Mouse (Mus musculus): Measurements from ENCODE around the gene Pitpnm3.

Gene Pitpnm3

DNA sequence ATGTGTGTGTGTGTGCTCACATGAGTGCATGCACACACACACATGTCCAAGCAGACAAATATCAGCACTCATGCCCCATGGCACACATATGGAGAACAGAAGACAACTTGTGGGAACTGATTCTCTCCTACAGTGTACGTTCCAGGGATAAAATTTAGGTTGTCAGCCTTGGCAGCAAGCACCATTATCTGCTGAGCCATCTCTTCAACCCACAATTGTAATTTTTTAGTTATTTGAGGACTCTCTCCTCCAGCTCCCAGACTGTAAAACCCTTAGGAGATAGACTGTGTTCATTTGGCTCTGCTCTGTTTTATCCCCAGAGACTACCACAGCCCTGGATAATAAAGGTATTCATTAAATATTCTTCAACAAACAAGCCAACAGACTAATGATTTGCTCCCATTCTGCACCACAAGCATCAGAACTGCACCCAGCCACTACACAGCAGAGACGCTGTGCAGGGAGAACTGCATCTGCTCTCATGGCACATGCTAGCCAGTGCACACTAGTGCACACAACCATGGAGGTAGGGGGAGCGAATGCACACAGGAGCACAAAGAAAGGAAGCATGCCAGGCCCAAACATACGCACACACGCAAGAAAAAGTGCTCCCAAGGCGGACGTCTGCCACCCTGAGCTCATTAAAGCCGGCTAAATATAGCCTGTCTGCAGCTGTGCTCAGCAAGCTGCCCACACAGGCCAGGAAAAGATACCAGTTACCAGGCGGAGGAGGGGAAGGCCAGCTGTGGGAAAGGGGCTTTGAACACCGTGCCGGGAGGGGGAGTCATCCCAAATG is 49.1 kb downstream of the Pitpnm3 start:
- no peak for DNase-seq

DNA sequence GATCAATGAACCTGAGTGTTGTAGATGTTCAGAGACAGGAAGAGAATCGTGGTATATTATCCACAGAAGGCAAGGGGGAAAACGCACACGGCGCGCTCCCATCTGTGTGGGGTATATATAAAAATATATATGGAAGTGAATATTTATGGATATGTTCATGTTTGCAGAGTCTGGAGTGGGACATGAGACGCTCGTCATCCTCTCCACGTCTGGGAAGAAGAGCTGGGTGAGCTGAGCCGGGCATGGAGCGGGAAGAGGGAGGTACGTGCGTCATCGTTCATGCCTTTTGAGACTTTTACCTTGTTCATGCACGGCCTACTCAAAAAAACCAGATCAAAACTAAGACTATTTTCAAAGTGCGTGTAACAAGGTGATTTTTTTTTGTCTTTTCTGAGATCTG is 51.2 kb downstream of the Pitpnm3 start:
- no peak for DNase-seq

DNA sequence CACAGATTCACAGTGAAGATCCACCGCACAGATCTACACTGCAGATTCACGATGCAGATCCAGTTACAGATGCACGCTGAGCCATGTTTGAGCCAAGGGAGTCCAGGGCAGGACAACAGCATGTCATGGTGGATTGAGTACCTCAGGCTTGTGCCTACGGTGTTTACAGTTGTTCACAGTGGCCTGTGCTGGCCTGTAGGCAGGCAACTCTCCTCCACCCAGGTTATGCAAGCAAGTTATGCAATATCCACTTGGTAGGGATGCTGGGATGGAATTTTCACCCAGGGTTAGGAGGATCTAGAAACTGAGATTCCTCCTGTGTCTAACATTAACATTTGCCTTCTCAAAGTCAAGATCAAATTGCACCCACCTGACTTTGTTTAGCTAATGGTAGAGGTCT is 53.0 kb downstream of the Pitpnm3 start:
- no peak for DNase-seq

DNA sequence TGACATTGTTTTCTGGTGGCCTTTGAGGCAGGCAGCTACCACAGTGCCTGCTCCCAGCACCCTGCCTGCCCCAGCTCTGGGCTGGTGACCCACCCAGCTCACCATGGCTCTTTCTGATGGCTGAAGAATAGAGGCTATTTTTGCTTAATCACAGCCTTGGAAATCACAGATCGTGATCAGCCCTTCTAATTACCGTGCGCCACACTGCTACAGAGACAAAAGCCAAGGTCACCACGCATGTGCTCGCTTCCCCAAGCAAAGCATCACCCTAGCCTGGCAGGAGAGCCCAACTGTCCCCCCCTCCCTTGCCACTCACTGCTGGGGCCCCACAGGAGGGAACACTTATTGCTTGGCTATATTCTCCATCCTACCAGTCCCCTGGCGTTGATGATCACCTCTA is 55.1 kb downstream of the Pitpnm3 start:
- no peak for DNase-seq

DNA sequence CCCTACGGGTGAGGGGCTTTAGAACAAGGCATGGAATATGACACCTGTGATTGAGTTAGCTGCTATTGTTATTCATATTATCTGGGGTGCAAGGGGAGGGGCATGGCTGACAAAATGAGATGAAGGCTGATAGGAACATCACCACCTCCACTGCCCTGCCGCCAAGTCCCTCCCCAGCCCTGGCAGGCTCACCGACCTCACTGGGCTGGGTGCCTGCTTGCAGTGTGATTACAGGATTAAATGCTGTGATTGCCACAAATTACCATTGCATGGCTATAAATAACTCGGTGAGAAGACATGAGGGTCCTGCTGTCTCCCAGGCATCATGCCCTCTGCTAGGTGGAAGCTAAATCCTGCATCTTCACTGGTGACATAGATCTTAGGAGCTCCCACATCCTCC is 56.9 kb downstream of the Pitpnm3 start:
- peak; percentile 73 for DNase-seq

DNA sequence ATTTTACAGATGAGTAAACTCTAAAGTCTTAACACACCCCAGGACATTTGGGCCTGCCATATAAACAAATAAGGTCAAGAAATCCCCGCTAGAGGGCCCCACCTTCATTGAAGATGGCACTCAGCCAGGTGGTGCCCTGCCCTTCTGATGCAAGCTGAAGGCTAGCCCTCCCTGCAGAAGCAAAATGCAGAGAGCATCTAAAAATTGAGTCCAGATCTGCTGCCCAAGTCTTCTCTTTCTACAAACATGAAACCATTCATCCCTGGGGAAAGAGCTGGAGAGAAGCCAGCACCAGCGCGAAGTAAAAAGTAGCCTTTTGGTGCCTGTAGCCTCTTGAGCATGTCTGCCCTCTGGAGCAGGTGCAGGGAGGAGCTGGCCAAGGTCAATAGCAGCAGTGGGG is 57.5 kb downstream of the Pitpnm3 start:
- DNase-seq, result peak; percentile 30

DNA sequence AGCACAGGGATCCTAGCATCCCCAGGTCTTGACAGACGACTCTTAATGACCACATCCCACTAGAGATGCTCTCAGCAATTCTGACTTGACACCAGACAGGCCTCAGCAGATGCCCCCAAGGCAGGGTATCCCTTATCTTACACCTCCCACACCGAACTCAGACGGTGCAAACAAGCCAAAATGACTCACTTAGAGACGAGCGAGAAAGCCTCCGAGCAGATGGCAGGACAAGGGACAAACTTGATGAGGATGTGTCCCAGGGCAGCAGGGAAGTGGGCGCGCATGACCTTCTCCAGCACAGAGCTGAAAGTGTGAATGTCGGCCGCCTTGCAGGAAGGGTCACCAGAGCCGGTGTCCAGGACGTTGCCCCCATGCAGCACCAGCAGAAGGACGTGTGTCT is 61.3 kb downstream of the Pitpnm3 start:
- no peak for DNase-seq

DNA sequence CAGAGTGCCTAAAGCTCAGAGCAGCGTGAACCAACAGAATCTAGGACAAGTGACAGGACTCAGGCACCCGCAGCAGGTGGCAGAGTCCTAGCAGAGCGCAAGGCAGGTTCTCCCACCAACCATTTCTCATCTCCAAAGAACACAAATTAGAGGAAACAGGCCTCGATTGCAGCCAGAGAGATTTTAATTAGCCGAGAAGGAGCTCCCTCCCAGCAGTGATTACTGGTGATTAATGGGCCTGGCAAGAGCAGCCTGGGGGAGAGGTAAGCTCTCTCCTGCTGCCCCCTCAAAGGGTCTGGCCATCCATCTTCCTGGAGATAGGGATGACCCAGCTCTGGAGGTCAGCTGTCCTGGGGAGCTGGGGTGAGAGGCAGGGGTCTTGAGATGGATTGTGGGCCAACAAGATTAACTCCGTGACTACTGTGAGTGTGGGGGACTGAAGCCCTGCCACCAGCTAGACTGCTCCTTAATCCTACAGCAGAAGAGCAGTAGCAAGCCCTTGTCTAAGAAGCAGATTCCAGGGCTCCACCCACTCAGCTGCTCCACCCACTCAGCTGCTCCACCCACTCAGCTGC is 63.2 kb downstream of the Pitpnm3 start:
- DNase-seq, result peak; percentile 24

DNA sequence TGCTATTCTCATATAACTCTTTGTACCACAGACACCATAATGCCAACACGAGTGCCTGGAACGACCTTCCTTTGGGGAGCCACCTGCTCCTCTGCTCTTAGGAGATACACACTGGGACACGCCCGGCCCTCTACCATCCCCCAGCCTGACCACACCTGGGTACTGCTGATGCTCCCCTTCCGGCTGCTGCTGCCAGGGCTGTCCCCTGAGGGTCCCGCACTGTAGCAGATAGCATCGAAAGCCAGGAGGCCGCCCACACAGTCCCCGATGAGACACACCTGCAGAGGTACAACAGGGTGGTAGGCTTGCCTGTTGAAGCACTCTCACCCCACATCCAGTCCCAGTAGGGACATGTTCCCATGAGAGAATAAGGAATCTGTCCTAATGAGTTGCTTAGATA is 64.8 kb downstream of the Pitpnm3 start:
- no peak for DNase-seq

DNA sequence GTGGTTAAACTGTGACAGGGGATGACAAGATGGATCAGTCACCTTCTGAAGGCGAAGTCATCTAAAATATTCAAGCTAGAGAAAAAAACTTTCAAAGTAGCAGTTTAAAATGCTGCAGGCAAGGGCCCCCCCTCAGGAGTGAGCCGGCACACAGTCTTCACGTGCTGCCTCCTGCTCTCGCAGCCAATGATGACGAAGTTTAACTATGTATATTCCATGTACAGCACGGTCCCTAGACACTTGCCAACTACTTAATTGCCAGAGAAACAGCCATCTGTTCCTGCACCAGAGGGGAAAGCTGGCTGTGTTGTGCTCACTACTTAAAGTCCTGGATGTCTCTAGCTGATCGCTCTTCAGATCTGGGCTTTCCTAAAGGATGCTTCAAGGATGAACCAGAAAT is 67.6 kb downstream of the Pitpnm3 start:
- peak; percentile 77 for DNase-seq

DNA sequence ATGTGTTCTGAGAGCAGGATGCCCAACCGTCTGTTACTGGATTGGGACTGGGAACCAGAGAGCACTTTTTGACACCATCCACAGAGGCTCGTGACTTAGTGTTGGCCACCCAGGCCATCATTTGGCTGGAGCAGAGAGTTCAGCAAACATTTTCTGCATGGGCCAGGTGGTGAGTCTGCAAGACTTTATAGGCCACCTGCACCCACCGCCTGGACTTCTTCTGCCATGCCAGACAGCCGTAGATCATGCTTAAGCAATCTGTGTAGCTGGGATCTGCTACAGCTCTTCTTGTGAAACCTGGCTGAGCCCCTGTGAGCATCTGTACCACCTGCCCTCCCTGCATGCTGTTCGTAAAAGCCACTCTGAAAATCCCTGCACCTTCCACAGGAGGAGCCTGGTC is 68.3 kb downstream of the Pitpnm3 start:
- peak; percentile 83 for DNase-seq

DNA sequence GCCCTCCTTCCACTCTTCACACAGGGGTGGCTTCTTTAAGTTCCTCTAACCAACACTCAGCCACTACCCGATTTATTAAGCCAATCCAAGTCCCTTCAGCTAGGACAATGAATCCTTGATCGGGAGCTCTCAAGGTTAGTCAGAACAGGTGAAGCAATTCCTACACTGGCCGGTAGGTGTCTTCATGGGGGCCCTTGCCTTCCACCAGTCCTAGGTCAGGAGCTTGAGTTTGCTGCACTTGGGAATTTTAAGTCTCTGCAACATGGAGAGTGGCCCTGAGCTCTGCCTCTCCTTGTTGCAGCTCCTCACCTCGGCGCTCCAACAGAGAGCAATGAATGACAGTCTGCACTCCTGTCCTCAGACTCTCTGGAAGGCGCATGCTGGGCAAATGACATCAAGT is 69.2 kb downstream of the Pitpnm3 start:
- DNase-seq, result no peak

DNA sequence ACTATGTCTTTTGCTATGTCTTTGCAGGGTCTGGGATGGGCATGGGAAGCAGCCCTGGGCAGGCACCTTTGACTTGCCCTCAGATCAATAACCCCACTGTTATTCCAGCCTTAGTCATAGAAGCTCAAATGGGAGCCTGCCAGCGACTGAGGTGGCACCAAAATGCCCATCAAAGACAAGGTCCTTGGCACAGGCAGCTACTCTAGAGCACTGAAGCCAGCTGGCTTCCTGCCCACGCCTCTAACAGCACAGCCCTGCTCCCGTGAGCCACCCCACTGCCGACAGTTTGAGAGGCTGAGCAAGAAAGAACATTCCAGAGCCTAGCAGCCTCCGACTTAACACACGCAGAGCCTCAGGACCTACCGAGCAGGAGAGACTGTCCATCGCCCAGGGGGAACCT is 70.5 kb downstream of the Pitpnm3 start:
- DNase-seq, result peak; percentile 85

DNA sequence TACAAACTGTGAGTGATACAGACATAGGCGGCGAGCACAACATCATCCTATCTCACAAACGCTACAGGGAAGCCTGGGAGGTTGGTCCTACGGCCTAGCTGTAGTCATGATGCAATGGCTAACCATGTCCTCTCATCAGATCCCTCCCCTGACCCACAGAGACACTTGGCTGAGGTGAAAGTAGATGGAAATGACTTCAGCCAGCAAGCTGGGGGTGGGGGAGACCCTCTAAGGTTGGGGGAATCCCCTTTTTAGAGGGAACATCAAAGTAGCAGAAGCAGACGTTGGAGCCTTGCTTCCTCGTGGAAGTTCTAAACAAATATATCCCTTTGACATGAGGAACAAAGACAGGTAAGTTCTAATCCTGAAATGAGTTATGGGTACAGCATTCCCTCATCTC is 71.2 kb downstream of the Pitpnm3 start:
- DNase-seq, result no peak

DNA sequence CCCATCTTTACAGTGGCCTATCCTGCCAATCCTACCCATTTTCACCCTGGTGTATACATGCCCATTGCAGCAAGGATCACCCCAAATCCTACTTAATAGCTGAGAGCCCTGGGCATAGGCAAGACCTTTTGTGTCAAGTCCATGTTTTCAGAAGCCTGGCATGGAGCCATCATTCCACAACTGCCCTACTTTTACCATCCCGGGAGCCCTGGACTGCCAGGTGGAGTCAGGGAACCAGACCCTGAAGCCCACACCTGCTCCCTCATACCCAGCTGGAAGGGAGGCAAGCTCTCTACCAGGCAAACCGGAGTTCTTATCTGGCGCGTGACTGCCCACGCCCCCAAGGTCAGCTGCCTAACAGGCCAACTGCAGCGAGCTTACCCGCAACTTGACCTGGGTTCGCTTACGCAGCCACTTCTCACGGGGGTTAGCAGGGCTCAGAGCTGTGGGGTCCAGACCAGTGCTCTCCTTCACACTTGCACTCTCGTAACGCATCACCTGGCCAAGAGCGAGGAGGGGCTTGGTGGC is 74.4 kb downstream of the Pitpnm3 start:
- no peak for DNase-seq

DNA sequence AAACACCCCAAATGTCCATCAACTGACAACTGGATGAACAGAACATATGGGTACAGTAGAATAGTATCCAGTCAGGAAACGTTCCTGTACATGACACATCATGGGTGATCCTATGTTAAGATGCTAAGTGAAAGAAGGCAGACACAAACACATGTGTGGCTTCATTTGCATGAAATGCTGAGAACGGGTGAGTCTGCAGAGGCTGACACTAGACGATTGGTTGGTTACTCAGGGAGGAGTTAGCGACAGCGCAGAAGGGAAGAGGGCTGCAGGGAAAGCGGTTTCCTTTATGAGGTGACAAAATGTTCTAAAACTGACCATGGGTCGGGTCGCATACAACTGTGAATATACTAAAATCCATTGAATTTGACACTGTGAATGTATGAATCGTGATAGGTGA is 75.2 kb downstream of the Pitpnm3 start:
- DNase-seq, result no peak

DNA sequence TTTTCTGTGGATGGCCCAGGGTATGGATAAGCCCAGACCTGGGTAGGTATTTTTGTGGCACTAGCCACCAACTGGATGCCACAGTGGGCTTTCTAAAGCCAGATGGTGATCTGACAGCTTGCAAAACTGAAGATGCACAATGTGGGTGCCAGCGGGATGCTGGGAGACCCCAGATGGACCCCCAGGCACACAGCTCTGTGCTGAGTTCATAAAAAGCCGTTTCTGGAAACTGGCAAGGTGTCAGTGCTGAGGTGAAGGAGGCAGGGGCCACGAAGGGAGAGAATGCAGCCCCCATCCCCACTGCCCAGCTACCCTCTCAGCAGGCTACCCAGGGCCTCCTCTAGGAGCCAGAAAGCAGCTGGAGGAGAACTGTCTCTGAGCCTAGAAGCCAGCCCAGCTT is 78.4 kb downstream of the Pitpnm3 start:
- no peak for DNase-seq

DNA sequence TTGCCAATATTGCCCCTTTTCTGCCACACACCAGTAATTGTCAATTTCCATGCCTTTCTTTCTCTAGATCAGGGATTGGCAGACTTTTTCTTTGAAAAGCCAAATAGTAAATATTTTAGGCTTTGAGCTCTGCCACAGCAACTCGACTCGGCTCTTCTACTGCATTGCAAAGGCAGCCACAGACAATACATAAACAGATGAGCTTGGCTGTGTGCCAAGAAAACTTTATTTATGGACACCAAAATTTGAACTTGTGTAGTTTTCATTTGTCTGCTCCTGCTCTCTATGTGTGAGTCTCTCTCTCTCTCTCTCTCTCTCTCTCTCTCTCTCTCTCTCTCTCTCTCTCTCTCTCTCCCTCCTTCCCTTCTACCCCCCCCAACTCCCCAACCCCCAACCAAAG is 80.4 kb downstream of the Pitpnm3 start:
- DNase-seq, result no peak

DNA sequence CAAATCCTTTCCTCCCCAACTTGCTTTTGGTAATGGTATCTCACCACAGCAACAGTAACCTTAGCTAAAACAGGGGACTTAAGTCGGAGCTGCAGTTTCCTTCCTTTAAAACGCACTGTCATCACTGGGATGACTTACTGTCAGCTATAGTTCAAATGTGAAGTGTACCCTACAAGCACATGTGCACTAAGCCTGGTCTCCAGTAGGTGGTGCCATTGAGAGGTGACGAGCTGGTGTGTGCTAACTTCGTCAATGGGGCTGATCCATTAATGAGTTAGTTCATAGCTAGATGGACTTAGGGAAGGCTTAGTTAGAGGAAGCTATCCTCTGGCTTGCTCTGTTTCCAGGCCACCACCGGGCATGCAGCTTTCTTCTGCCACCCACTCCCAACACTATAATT is 82.9 kb downstream of the Pitpnm3 start:
- DNase-seq, result no peak

DNA sequence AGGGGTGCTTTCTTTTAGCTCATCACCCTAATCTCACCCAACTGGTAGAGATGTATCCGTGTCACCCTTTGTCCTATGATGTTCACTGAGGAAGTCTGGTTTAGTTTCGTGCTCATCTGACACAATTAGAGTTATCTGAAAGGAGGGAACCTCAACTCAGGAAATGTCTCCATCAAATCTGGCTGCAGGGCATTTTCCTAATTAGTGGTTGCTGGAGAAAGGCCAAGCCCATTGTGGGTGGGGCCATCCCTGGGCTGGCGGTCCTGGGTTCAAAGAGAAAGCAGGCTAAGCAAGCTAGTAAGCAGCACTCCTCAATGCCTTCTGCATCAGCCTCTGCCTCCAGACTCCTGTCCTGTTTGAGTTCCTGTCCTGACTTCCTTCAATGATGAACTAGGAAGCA is 83.4 kb downstream of the Pitpnm3 start:
- no peak for DNase-seq

DNA sequence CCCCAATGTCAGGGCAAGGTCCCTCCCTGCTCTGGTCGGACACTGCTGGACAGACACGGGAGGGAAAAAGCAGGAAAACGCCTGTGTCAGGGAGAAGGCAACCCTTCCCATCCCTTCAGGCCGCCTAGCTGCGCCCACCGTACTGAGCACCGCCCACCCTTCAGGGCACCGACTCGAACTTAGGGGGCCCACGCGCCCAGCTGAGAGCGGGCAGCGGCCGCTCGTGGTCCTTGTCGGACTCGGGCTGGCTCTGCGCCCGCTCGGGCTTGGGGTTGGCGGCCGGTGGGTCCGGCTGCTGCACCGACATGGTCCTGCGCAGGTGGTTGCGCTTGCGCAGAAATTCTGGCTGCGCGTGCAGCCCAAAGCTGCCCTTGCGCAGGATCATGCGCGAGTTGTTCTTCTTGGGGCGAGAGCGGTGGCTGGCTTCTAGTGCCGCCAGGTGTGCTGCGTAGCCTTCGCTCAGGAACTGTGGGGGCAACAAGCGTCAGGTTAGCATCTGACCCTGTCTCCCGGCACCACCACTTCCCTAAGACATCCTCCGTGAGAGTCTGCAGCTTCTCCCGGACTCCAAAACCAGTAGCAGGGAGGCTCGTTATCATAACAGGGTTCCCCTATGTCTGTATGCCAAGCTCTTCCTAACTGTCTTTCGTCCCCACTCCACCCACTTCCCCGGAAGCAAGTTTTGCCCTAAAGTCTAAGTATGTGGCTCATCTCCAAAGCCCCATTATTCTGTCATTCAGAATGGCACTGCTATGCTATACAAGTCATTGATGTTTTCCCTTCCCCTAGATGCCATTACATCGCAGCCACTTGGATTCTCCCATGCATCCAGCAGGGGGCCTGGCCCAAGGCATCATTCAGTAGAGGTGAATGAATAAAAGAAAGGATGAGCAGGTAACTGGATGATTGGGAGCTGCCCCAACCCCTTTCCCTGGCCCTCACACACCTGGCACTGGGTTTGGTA is 84.4 kb downstream of the Pitpnm3 start:
- DNase-seq, result peak; percentile 35

DNA sequence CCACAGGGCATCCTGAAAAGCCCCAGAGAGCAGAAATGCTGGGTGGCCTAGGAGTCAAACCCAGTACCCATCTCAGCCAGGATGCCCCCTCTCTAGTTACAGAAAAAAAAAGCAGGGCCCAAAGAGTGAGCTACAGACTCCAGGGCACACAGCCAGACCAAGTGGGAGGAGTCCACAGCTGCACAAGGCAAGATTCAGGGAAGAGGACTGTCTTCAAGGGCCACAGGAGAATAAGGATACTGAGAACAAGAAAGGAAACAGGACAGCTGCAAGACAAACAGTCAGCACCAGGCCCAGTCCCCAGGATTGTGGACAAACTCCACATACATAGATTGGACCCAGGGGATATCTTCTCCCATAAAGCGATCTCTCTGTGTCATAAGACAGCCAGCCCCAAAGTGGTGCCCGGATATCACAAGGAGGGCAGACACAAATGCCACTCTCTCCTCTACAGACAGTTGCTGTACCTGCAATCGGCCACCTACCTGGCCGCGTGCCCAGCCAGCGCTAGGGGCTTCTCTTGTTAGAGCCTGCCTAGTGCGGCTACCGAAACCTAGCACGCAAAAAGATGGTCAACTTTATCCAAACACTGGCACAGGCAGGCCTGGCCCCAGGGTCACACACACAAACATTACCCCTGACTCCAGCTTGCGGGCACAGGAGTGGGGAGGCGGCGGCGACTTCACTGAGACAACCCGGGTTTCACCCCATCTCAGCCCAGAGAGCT is 85.2 kb downstream of the Pitpnm3 start:
- no peak for DNase-seq

Data from cerebellum, adult 11-12 months (tissue).